Mouse (Mus musculus): Measurements from ENCODE around the gene Micall2. TPM values are rescaled to one million over a fixed set of nuclear protein-coding genes. Genes with fewer than 3 reads are reported as not detected.
A peak's percentile ranks its signal among the peaks of the same experiment; 100 is the strongest.
"Not testable (repeated sequence)": the region's sequence is repeated elsewhere in the genome, so short reads cannot be mapped to it uniquely, and the experiment has no call there.

Micall2 gene
- polyA plus RNA-seq, 1 experiment from 2014 or later = 8.1 TPM

- Histone ChIP-seq H3K36me3 (peaks cover 3% of the 10 kb centered on the region; the same call in 1 of the 2 replicates), H3K9ac (no peak overlapping the region), H3K27me3 (no peaks in the 10 kb centered on the region), H3K9me3 (no peaks in the 10 kb centered on the region), H3K4me2 (no peak overlapping the region), H3K27ac (no peak overlapping the region), H3K4me1 (replicated peaks) (peaks cover 13% of the 10 kb centered on the region), H3K4me3 (no peak overlapping the region)
- WGBS = 62% methylated on average over 10 of the region's 10 CpGs
- no peak for ATAC-seq (ENCODE audit: low FRiP score)
These were observed 11.6 kb downstream of the Micall2 start for GRCm38 (mm10) chr5:139724336-139725116.

GRCm38 (mm10) chr5:139723113-139723512, 13.0 kb downstream of the Micall2 start:
- Histone ChIP-seq H3K36me3 (peaks cover 3% of the 10 kb centered on the region; the same call in 1 of the 2 replicates), H3K9ac (no peak overlapping the region), H3K4me1 (replicated peaks) (peaks cover 27% of the 10 kb centered on the region), H3K27me3 (no peaks in the 10 kb centered on the region), H3K9me3 (no peaks in the 10 kb centered on the region), H3K4me2 (no peak overlapping the region), H3K4me3 (no peak overlapping the region), H3K27ac (no peak overlapping the region)
- no peak for ATAC-seq (ENCODE audit: low FRiP score)
- WGBS = 70% methylated on average over 9 of the region's 9 CpGs

- Histone ChIP-seq H3K9me3 (no peaks in the 10 kb centered on the region), H3K4me1 (replicated peaks) (peaks cover 28% of the 10 kb centered on the region), H3K27me3 (no peaks in the 10 kb centered on the region), H3K36me3 (peaks cover 3% of the 10 kb centered on the region; the same call in 1 of the 2 replicates), H3K9ac (no peak overlapping the region), H3K4me3 (no peak overlapping the region), H3K4me2 (no peak overlapping the region), H3K27ac (no peak overlapping the region)
- no peak for ATAC-seq (ENCODE audit: low FRiP score)
- WGBS = 71% methylated on average over 6 of the region's 6 CpGs
These were observed 13.4 kb downstream of the Micall2 start for GRCm38 (mm10) chr5:139722709-139723108.

- peaks cover 17% of the 10 kb centered on the region for H3K4me1 ChIP-seq (replicated peaks)
- 0 out of 2 replicates have a peak, but pooled peaks have one; percentile 26 for ATAC-seq (ENCODE audit: low FRiP score)
- H3K9ac ChIP-seq = no peak overlapping the region
- no peak overlapping the region for H3K4me2 ChIP-seq
- no peak overlapping the region for H3K27ac ChIP-seq
- peaks cover 10% of the 10 kb centered on the region; the same call in 1 of the 2 replicates for H3K27me3 ChIP-seq
- H3K4me3 ChIP-seq = no peak overlapping the region
- H3K9me3 ChIP-seq = no peaks in the 10 kb centered on the region
- H3K36me3 ChIP-seq = peaks cover 15% of the 10 kb centered on the region
- WGBS = 62% methylated on average over 6 of the region's 7 CpGs
These were observed 17.2 kb downstream of the Micall2 start for GRCm38 (mm10) chr5:139718949-139719348.

- 55% methylated on average over 6 of the region's 6 CpGs for WGBS
- H3K9me3 ChIP-seq = no peaks in the 10 kb centered on the region
- no peak overlapping the region for H3K9ac ChIP-seq
- peaks cover 15% of the 10 kb centered on the region for H3K36me3 ChIP-seq
- no peak overlapping the region for H3K4me2 ChIP-seq
- no peak overlapping the region for H3K4me3 ChIP-seq
- peaks cover 10% of the 10 kb centered on the region; the same call in 1 of the 2 replicates for H3K27me3 ChIP-seq
- H3K4me1 ChIP-seq (replicated peaks) = peaks cover 17% of the 10 kb centered on the region
- no peak overlapping the region for H3K27ac ChIP-seq
- ATAC-seq (ENCODE audit: low FRiP score) = 0 out of 2 replicates have a peak, but pooled peaks have one; percentile 30
These were observed 17.6 kb downstream of the Micall2 start for GRCm38 (mm10) chr5:139718540-139718939.

- Histone ChIP-seq H3K36me3 (peaks cover 15% of the 10 kb centered on the region), H3K4me1 (replicated peaks) (peaks cover 17% of the 10 kb centered on the region), H3K4me2 (no peak overlapping the region), H3K9me3 (no peaks in the 10 kb centered on the region), H3K9ac (no peak overlapping the region), H3K27ac (no peak overlapping the region), H3K27me3 (peaks cover 10% of the 10 kb centered on the region; the same call in 1 of the 2 replicates), H3K4me3 (no peak overlapping the region)
- WGBS = 95% methylated on average over 2 of the region's 2 CpGs
- no peak for ATAC-seq (ENCODE audit: low FRiP score)
These were observed 18.4 kb downstream of the Micall2 start for GRCm38 (mm10) chr5:139717723-139718122.

- Histone ChIP-seq H3K27ac (no peak overlapping the region), H3K9ac (no peak overlapping the region), H3K4me2 (no peak overlapping the region), H3K27me3 (no peaks in the 10 kb centered on the region), H3K4me1 (replicated peaks) (no peaks in the 10 kb centered on the region), H3K4me3 (no peak overlapping the region), H3K36me3 (peaks cover 61% of the 10 kb centered on the region), H3K9me3 (0 out of 2 replicates have a peak, but pooled peaks cover 5% of the 10 kb centered on the region)
- ATAC-seq (ENCODE audit: low FRiP score) = no peak
- WGBS = 94% methylated on average over 10 of the region's 10 CpGs
These were observed 29.6 kb downstream of the Micall2 start for GRCm38 (mm10) chr5:139706496-139706895.

GRCm38 (mm10) chr5:139702905-139703304, 33.2 kb downstream of the Micall2 start:
- 51% methylated on average over 2 of the region's 2 CpGs for WGBS
- H3K4me1 ChIP-seq (replicated peaks) = 0 out of 2 replicates have a peak, but pooled peaks cover 3% of the 10 kb centered on the region
- H3K4me2 ChIP-seq = no peak overlapping the region
- no peak overlapping the region for H3K27ac ChIP-seq
- H3K27me3 ChIP-seq = peaks cover 7% of the 10 kb centered on the region; the same call in 1 of the 2 replicates
- H3K9me3 ChIP-seq = 0 out of 2 replicates have a peak, but pooled peaks cover 5% of the 10 kb centered on the region
- no peak overlapping the region for H3K4me3 ChIP-seq
- peaks cover 30% of the 10 kb centered on the region for H3K36me3 ChIP-seq
- no peak overlapping the region for H3K9ac ChIP-seq
- 0 out of 2 replicates have a peak, but pooled peaks have one; percentile 39 for ATAC-seq (ENCODE audit: low FRiP score)

- Histone ChIP-seq H3K9ac (no peak overlapping the region), H3K4me2 (no peak overlapping the region), H3K27me3 (peaks cover 7% of the 10 kb centered on the region; the same call in 1 of the 2 replicates), H3K9me3 (0 out of 2 replicates have a peak, but pooled peaks cover 5% of the 10 kb centered on the region), H3K36me3 (peaks cover 27% of the 10 kb centered on the region), H3K4me3 (no peak overlapping the region), H3K27ac (no peak overlapping the region), H3K4me1 (replicated peaks) (0 out of 2 replicates have a peak, but pooled peaks cover 5% of the 10 kb centered on the region)
- WGBS = 78% methylated on average over 10 of the region's 10 CpGs
- ATAC-seq (ENCODE audit: low FRiP score) = no peak
These were observed 33.9 kb downstream of the Micall2 start for GRCm38 (mm10) chr5:139702236-139702635.

- Histone ChIP-seq H3K4me2 (no peak overlapping the region), H3K9ac (no peak overlapping the region), H3K27me3 (peaks cover 20% of the 10 kb centered on the region; the same call in 1 of the 2 replicates), H3K36me3 (no peaks in the 10 kb centered on the region), H3K27ac (no peak overlapping the region), H3K4me1 (replicated peaks) (peaks cover 21% of the 10 kb centered on the region), H3K9me3 (no peaks in the 10 kb centered on the region), H3K4me3 (no peak overlapping the region)
- no peak for ATAC-seq (ENCODE audit: low FRiP score)
- 91% methylated on average over 6 of the region's 6 CpGs for WGBS
These were observed 39.2 kb downstream of the Micall2 start for GRCm38 (mm10) chr5:139696954-139697353.

GRCm38 (mm10) chr5:139695876-139696275, 40.3 kb downstream of the Micall2 start:
- not testable (repeated sequence) for H3K4me2 ChIP-seq; H3K9ac ChIP-seq; H3K27ac ChIP-seq; H3K36me3 ChIP-seq; H3K9me3 ChIP-seq; H3K4me3 ChIP-seq; ATAC-seq (ENCODE audit: low FRiP score)
- 79% methylated on average over 3 of the region's 3 CpGs for WGBS
- Histone ChIP-seq H3K27me3 (peaks cover 21% of the 10 kb centered on the region; the same call in 1 of the 2 replicates), H3K4me1 (replicated peaks) (peaks cover 21% of the 10 kb centered on the region)

GRCm38 (mm10) chr5:139694989-139695571, 41.1 kb downstream of the Micall2 start:
- Histone ChIP-seq H3K9ac (no peak overlapping the region), H3K27ac (no peak overlapping the region), H3K4me2 (0 out of 2 replicates have a peak overlapping the region, but pooled peaks have one; percentile 26), H3K4me1 (replicated peaks) (peaks cover 21% of the 10 kb centered on the region), H3K36me3 (no peaks in the 10 kb centered on the region), H3K27me3 (peaks cover 24% of the 10 kb centered on the region; the same call in 1 of the 2 replicates), H3K4me3 (no peak overlapping the region), H3K9me3 (no peaks in the 10 kb centered on the region)
- 26% methylated on average over 6 of the region's 7 CpGs for WGBS
- ATAC-seq (ENCODE audit: low FRiP score) = peak; percentile 55; the same call in 1 of the 2 replicates
